ENCODE assay signal across 8 mouse cellular contexts in genomic region chr16:18626376-18626878, GRCm38 (mm10). TPM values are rescaled to one million over a fixed set of nuclear protein-coding genes. Genes with fewer than 3 reads are reported as not detected.
DNase-seq lines count a peak whose midpoint lies in the region; ATAC-seq and TF ChIP-seq lines count a peak whose summit lies in the region.

TSS of gene Gm49601 (minus strand) at chr16:18626427.

- DNase-seq in B cell, adult 2 months: peak; percentile 85 to 88
- peak; percentile 21 for DNase-seq in liver, adult 2 months (ENCODE audit: extremely low read depth, low read depth, low spot score)
- DNase-seq in spleen, postnatal 4 days (ENCODE audit: low spot score in 2 of 2): peak; percentile 73 to 93

- H3K4me2 ChIP-seq in heart, embryonic 12.5 days: peak within 1 kb of the TSS; percentile 84
- H3K4me2 ChIP-seq in kidney, embryonic 16.5 days (replicated peaks; ENCODE audit: low read depth, low read length): peak within 1 kb of the TSS; percentile 82
- H3K4me2 ChIP-seq in myocyte (ENCODE audit: low read depth): peak within 1 kb of the TSS; percentile 90

- peaks cover 90% of the 10 kb centered on the region for H3K27me3 ChIP-seq in heart, embryonic 12.5 days (replicated peaks)
- peaks cover 66% of the 10 kb centered on the region for H3K27me3 ChIP-seq in kidney, embryonic 16.5 days (ENCODE audit: insufficient read depth, low read length)
- peaks cover 15% of the 10 kb centered on the region for H3K27me3 ChIP-seq in liver, adult 2 months (ENCODE audit: control insufficient read depth, insufficient read depth, low read length)
- no peaks in the 10 kb centered on the region for H3K27me3 ChIP-seq in myocyte (ENCODE audit: control insufficient read depth, insufficient read depth, insufficient read length)

- peak within 1 kb of the TSS; percentile 56 for H3K9ac ChIP-seq in heart, embryonic 12.5 days
- peak within 1 kb of the TSS; percentile 66 for H3K9ac ChIP-seq in kidney, embryonic 16.5 days (replicated peaks; ENCODE audit: low read length)
- H3K9ac ChIP-seq in liver, adult 2 months (ENCODE audit: low read depth, low read length): peak within 1 kb of the TSS; percentile 52

- H3K9me3 ChIP-seq in heart, embryonic 12.5 days (replicated peaks): no peaks in the 10 kb centered on the region
- no peaks in the 10 kb centered on the region for H3K9me3 ChIP-seq in kidney, embryonic 16.5 days (ENCODE audit: low read length)

- WGBS in heart, embryonic 12.5 days: under 1% methylated on average over 58 of the region's 65 CpGs
- WGBS in kidney, embryonic 16.5 days: under 1% methylated on average over 62 of the region's 65 CpGs
- 1% methylated on average over 55 of the region's 65 CpGs for WGBS in liver, adult 2 months

- H3K79me2 ChIP-seq in liver, adult 2 months (ENCODE audit: control insufficient read depth, insufficient read depth, low read length): no peaks in the 10 kb centered on the region
- H3K79me2 ChIP-seq in myocyte (ENCODE audit: control insufficient read depth, insufficient read depth): peaks cover 21% of the 10 kb centered on the region

- H3K36me3 ChIP-seq in heart, embryonic 12.5 days: no peaks in the 10 kb centered on the region
- no peaks in the 10 kb centered on the region; the same call in 1 of the 2 replicates for H3K36me3 ChIP-seq in kidney, embryonic 16.5 days (ENCODE audit: insufficient read depth, low read length)
- no peaks in the 10 kb centered on the region for H3K36me3 ChIP-seq in liver, adult 2 months (ENCODE audit: control insufficient read depth, insufficient read depth, low read length)
- peaks cover 13% of the 10 kb centered on the region for H3K36me3 ChIP-seq in myocyte (ENCODE audit: control insufficient read depth, insufficient read depth)

- peaks cover 4% of the 10 kb centered on the region; the same call in 1 of the 2 replicates for H3K4me1 ChIP-seq in bone marrow macrophage, adult 2 months (ENCODE audit: control insufficient read depth, insufficient read depth, low read length)
- H3K4me1 ChIP-seq in embryonic fibroblast, embryonic 13.5 days (ENCODE audit: control insufficient read depth, insufficient read depth, low read length): 0 out of 2 replicates have a peak, but pooled peaks cover 4% of the 10 kb centered on the region
- peaks cover 29% of the 10 kb centered on the region for H3K4me1 ChIP-seq in heart, embryonic 12.5 days (replicated peaks)
- H3K4me1 ChIP-seq in kidney, embryonic 16.5 days (ENCODE audit: insufficient read depth, low read length): peaks cover 28% of the 10 kb centered on the region
- peaks cover 2% of the 10 kb centered on the region for H3K4me1 ChIP-seq in liver, adult 2 months (ENCODE audit: control insufficient read depth, insufficient read depth, low read length)

- H3K27ac ChIP-seq in bone marrow macrophage, adult 2 months (ENCODE audit: insufficient read depth, low read depth, low read length): no peak within 1 kb of the TSS
- no peak within 1 kb of the TSS; the same call in 1 of the 2 replicates for H3K27ac ChIP-seq in embryonic fibroblast, embryonic 13.5 days (ENCODE audit: insufficient read depth, low read length)
- H3K27ac ChIP-seq in heart, embryonic 12.5 days (ENCODE audit: poor library complexity, severe bottlenecking): no peak within 1 kb of the TSS
- H3K27ac ChIP-seq in kidney, embryonic 16.5 days (ENCODE audit: low read length): no peak within 1 kb of the TSS
- H3K27ac ChIP-seq in liver, adult 2 months (replicated peaks; ENCODE audit: insufficient read depth, low read depth, low read length): no peak within 1 kb of the TSS

- TF ChIP-seq POLR2A in bone marrow macrophage, adult 2 months (IDR thresholded peaks at IDR 0.05; ENCODE audit: borderline replicate concordance, low read depth, low read length): no peak
- TF ChIP-seq POLR2A in embryonic fibroblast, embryonic 13.5 days (IDR thresholded peaks at IDR 0.05; ENCODE audit: low read depth, low read length): no peak
- no peak for TF ChIP-seq POLR2A in liver, adult 2 months (IDR thresholded peaks at IDR 0.05; ENCODE audit: extremely low read depth, insufficient read depth, low read length)
- TF ChIP-seq POLR2A in myocyte (IDR thresholded peaks at IDR 0.05; ENCODE audit: insufficient read length, low read depth): no peak

- H3K4me3 ChIP-seq in bone marrow macrophage, adult 2 months (ENCODE audit: insufficient read depth, low read length): peak within 1 kb of the TSS; percentile 47
- peak within 1 kb of the TSS; percentile 17 for H3K4me3 ChIP-seq in embryonic fibroblast, embryonic 13.5 days (ENCODE audit: insufficient read depth, low read length)
- H3K4me3 ChIP-seq in heart, embryonic 12.5 days: peak within 1 kb of the TSS; percentile 52
- peak within 1 kb of the TSS; percentile 54 for H3K4me3 ChIP-seq in kidney, embryonic 16.5 days (ENCODE audit: low read length)
- peak within 1 kb of the TSS; percentile 43; the same call in 1 of the 2 replicates for H3K4me3 ChIP-seq in liver, adult 2 months (ENCODE audit: insufficient read depth, low read depth, low read length)
- no peak within 1 kb of the TSS for H3K4me3 ChIP-seq in myocyte

- H3ac ChIP-seq in myocyte (ENCODE audit: control insufficient read depth, insufficient read length): no peak within 1 kb of the TSS

- TF ChIP-seq CTCF in bone marrow macrophage, adult 2 months (IDR thresholded peaks at IDR 0.05; ENCODE audit: low read depth, low read length): peak; percentile 48
- peak; percentile 78 for TF ChIP-seq CTCF in embryonic fibroblast, embryonic 13.5 days (IDR thresholded peaks at IDR 0.05; ENCODE audit: borderline replicate concordance, insufficient read depth, low read length)
- TF ChIP-seq CTCF in liver, adult 2 months (IDR thresholded peaks at IDR 0.05; ENCODE audit: low read depth, low read length): peak; percentile 88

- ATAC-seq in heart, embryonic 12.5 days (ENCODE audit: insufficient number of reproducible peaks, low FRiP score): 0 out of 2 replicates have a peak, but pooled peaks have one; percentile 37
- peak; percentile 32; the same call in 1 of the 2 replicates for ATAC-seq in kidney, embryonic 16.5 days (ENCODE audit: low FRiP score, low TSS enrichment)

TF ChIP-seq in myocyte, 11 proteins besides CTCF, POLR2A, EP300 and RAD21:
- no peak for TF ChIP-seq TCF3 (IDR thresholded peaks at IDR 0.05; ENCODE audit: insufficient read length, low read depth)

RNA-seq across cellular contexts. Expression of gene Gm49601, which starts in this region (rescaled TPM):
- not detected in 2 replicates for polyA plus RNA-seq in bone marrow macrophage, adult 2 months (2012; ENCODE audit: insufficient read depth, insufficient read length, missing spikeins)
- polyA plus RNA-seq in embryonic fibroblast, embryonic 13.5 days (2011; ENCODE audit: insufficient read length, low read depth, missing spikeins): 17.8 and 20.1 TPM in 2 replicates
- polyA plus RNA-seq in heart, embryonic 12.5 days (2016; fragmentation: Nextera tagmentation; extraction: Ambion mirVana): 1.2 and 1.8 TPM in 2 replicates
- polyA plus RNA-seq in kidney, embryonic 16.5 days (2015; fragmentation: Nextera tagmentation; extraction: Ambion mirVana): 2.1 and 2.6 TPM in 2 replicates
- not detected in 2 replicates for total RNA-seq in liver, adult 2 months (2014; rRNA removed)
- polyA plus RNA-seq in liver, adult 2 months (2012; rRNA removed): 0.37 TPM in 1 of 2 replicates, not detected in the other
- polyA plus RNA-seq in myocyte (2012; fragmentation: generic; extraction: Trizol): 11.4 TPM

Comparison
In these comparisons a context has a peak if more than half of its experiments do, and no peak if none do; other contexts are left out.
1. Peak in DNase-seq, H3K4me3 ChIP-seq and H3K9ac ChIP-seq in liver, adult 2 months; RNA of the gene not detected or under 1 TPM.
2. DNase-seq: peak in every context shown above with its lines; median percentile 86 in B cell, adult 2 months; 83 in spleen, postnatal 4 days; 21 in liver, adult 2 months.